ENCODE assay signal across 21 mouse cellular contexts in the genomic region with DNA sequence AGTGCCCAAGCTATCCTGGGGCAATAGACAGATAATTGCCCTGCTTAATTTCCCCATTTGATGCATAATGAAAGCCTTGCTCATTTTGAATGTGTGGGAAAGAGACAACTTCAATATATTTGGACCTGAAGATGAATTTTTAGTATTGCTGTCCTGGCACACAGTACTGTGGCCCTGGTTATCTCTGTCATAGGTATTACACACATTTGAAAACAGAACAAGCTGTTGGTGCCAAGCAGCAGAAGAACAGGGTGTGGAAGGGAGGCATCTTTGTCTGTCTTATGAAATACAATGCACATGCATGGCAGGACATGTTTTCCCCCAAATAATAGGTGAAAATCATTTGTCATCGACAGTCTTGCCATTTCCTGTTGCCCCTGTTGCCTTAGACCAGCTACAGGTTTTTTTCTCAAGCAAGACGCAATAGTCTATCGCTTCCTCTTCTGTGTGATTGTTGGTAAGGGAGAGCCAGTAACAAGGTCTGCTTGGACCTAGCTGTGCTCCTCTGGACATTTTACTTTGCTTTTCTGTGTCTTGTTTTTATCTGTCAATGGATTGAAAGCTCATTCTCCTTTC.
DNase-seq lines count a peak whose midpoint lies in the region; ATAC-seq and TF ChIP-seq lines count a peak whose summit lies in the region.
"Had no signal": no experiment of that assay in that cellular context is flagged by ENCODE, and none has a peak within 500 bp of the region (broad histone marks: within the 10 kb centered on the region; RNA-seq: fewer than 3 reads in every experiment).

No protein-coding gene starts in this region.

- peaks cover 30% of the 10 kb centered on the region for H3K4me1 ChIP-seq in embryonic facial prominence, embryonic 15.5 days
- H3K4me1 ChIP-seq in embryonic facial prominence, embryonic 10.5 days = peaks cover 27% of the 10 kb centered on the region
- H3K4me1 ChIP-seq in liver, adult 2 months (ENCODE audit: control insufficient read depth, insufficient read depth, low read length) = peaks cover 14% of the 10 kb centered on the region
- H3K4me1 ChIP-seq in liver, embryonic 14.5 days (replicated peaks; ENCODE audit: control insufficient read depth in 2 of 2, insufficient read depth in 2 of 2, low read length in 1 of 2) = peaks cover 43 to 44% of the 10 kb centered on the region in 2 experiments

- no peak overlapping the region for H3K9ac ChIP-seq in embryonic facial prominence, embryonic 15.5 days
- H3K9ac ChIP-seq in liver, adult 2 months (ENCODE audit: low read depth, low read length) = no peak overlapping the region
- H3K9ac ChIP-seq in liver, embryonic 14.5 days (replicated peaks) = peak overlapping the region; percentile 27; the same call in 1 of the 2 replicates
- H3K9ac ChIP-seq: heart, embryonic 12.5 days; hindbrain, embryonic 12.5 days; midbrain, embryonic 12.5 days; stomach, embryonic 15.5 days had no signal

- TF ChIP-seq EP300 in liver, embryonic 14.5 days (IDR thresholded peaks at IDR 0.05; ENCODE audit: low read depth) = no peak

- H3K27ac ChIP-seq in embryonic facial prominence, embryonic 15.5 days (replicated peaks) = peak overlapping the region; percentile 60; the same call in 1 of the 2 replicates
- no peak overlapping the region for H3K27ac ChIP-seq in embryonic facial prominence, embryonic 10.5 days (replicated peaks)
- no peak overlapping the region for H3K27ac ChIP-seq in liver, adult 2 months (replicated peaks; ENCODE audit: insufficient read depth, low read depth, low read length)
- H3K27ac ChIP-seq in liver, embryonic 14.5 days = peak overlapping the region; percentile 98
- H3K27ac ChIP-seq in left cerebral cortex, adult 2 months = no peak overlapping the region
- H3K27ac ChIP-seq: hindbrain, embryonic 12.5 days; midbrain, embryonic 12.5 days had no signal

- DNase-seq in embryonic facial prominence, embryonic 10.5 days (ENCODE audit: low spot score) = no peak
- peak; percentile 56 for DNase-seq in liver, adult 2 months (ENCODE audit: extremely low read depth, low read depth, low spot score)
- DNase-seq in liver = no peak
- no peak for DNase-seq in liver, embryonic 14.5 days (ENCODE audit: low read depth in 3 of 3, low spot score in 3 of 3)
- DNase-seq in cerebellum, postnatal 14 days = no peak
- no peak for DNase-seq in left cerebral cortex, adult 2 months (ENCODE audit: extremely low spot score in 1 of 2, low spot score in 2 of 2)
- DNase-seq: cerebellum, adult 2 months; cerebellum, postnatal 36 days; embryo, embryonic 11 days; kidney, adult 11 months; layer of hippocampus, postnatal 36 days; thymus, adult 18-20 months; thymus, postnatal 36 days had no signal

- no peaks in the 10 kb centered on the region for H3K27me3 ChIP-seq in embryonic facial prominence, embryonic 15.5 days
- no peaks in the 10 kb centered on the region for H3K27me3 ChIP-seq in embryonic facial prominence, embryonic 10.5 days (replicated peaks; ENCODE audit: low read depth, poor library complexity, severe bottlenecking)
- no peaks in the 10 kb centered on the region for H3K27me3 ChIP-seq in liver, adult 2 months (ENCODE audit: control insufficient read depth, insufficient read depth, low read length)
- H3K27me3 ChIP-seq in liver, embryonic 14.5 days (ENCODE audit: control insufficient read depth, insufficient read depth, low read length) = no peaks in the 10 kb centered on the region
- H3K27me3 ChIP-seq: heart, embryonic 12.5 days; hindbrain, embryonic 12.5 days; stomach, embryonic 15.5 days had no signal

- no peak overlapping the region for H3K4me3 ChIP-seq in embryonic facial prominence, embryonic 15.5 days (replicated peaks)
- H3K4me3 ChIP-seq in embryonic facial prominence, embryonic 10.5 days = no peak overlapping the region
- H3K4me3 ChIP-seq in liver, adult 2 months (ENCODE audit: insufficient read depth, low read depth, low read length) = no peak overlapping the region
- H3K4me3 ChIP-seq in liver, embryonic 14.5 days (ENCODE audit: insufficient read depth in 1 of 2, low read depth in 2 of 2, low read length in 2 of 2) = no peak overlapping the region
- H3K4me3 ChIP-seq in left cerebral cortex, adult 2 months = no peak overlapping the region
- H3K4me3 ChIP-seq: heart, embryonic 12.5 days; hindbrain, embryonic 12.5 days; midbrain, embryonic 12.5 days; stomach, embryonic 15.5 days had no signal

- WGBS in embryonic facial prominence, embryonic 15.5 days = 72% methylated on average over 3 of the region's 3 CpGs
- 91% methylated on average over 3 of the region's 3 CpGs for WGBS in embryonic facial prominence, embryonic 10.5 days
- 82% methylated on average over 3 of the region's 3 CpGs for WGBS in liver, adult 2 months
- WGBS in liver, embryonic 14.5 days (ENCODE audit: insufficient replicate concordance) = 39% methylated on average over 3 of the region's 3 CpGs

- H3K79me2 ChIP-seq in liver, adult 2 months (ENCODE audit: control insufficient read depth, insufficient read depth, low read length) = no peaks in the 10 kb centered on the region

- TF ChIP-seq POLR2A in liver, adult 2 months (IDR thresholded peaks at IDR 0.05; ENCODE audit: extremely low read depth, insufficient read depth, low read length) = no peak

- H3K36me3 ChIP-seq in embryonic facial prominence, embryonic 15.5 days = no peaks in the 10 kb centered on the region
- no peaks in the 10 kb centered on the region for H3K36me3 ChIP-seq in embryonic facial prominence, embryonic 10.5 days (replicated peaks)
- no peaks in the 10 kb centered on the region for H3K36me3 ChIP-seq in liver, adult 2 months (ENCODE audit: control insufficient read depth, insufficient read depth, low read length)
- no peaks in the 10 kb centered on the region for H3K36me3 ChIP-seq in liver, embryonic 14.5 days (replicated peaks; ENCODE audit: control insufficient read depth, insufficient read depth, low read depth)
- H3K36me3 ChIP-seq: heart, embryonic 12.5 days; hindbrain, embryonic 12.5 days; midbrain, embryonic 12.5 days; stomach, embryonic 15.5 days had no signal

- H3K4me2 ChIP-seq in embryonic facial prominence, embryonic 15.5 days (replicated peaks) = no peak overlapping the region
- H3K4me2 ChIP-seq in liver, embryonic 14.5 days (ENCODE audit: low read depth) = no peak overlapping the region; the same call in 1 of the 2 replicates
- H3K4me2 ChIP-seq: heart, embryonic 12.5 days; hindbrain, embryonic 12.5 days; midbrain, embryonic 12.5 days; stomach, embryonic 15.5 days had no signal

- no peak for TF ChIP-seq CTCF in liver, adult 2 months (IDR thresholded peaks at IDR 0.05; ENCODE audit: low read depth, low read length)
- no peak for TF ChIP-seq CTCF in liver, embryonic 14.5 days (IDR thresholded peaks at IDR 0.05; ENCODE audit: low read depth)
- TF ChIP-seq CTCF in left cerebral cortex, adult 2 months (IDR thresholded peaks at IDR 0.05) = no peak

- ATAC-seq in embryonic facial prominence, embryonic 15.5 days (ENCODE audit: insufficient number of reproducible peaks, low FRiP score, low TSS enrichment, low read depth) = no peak
- ATAC-seq in liver, embryonic 14.5 days (ENCODE audit: insufficient read depth) = no peak
- ATAC-seq in monocyte, adult 5-6 weeks (replicated peaks; ENCODE audit: insufficient number of reproducible peaks, low FRiP score, low TSS enrichment, poor library complexity, severe bottlenecking) = 0 out of 2 replicates have a peak, but pooled peaks have one; percentile 10
- ATAC-seq: forebrain, embryonic 16.5 days; lung, postnatal 0 days had no signal

- no peaks in the 10 kb centered on the region for H3K9me3 ChIP-seq in embryonic facial prominence, embryonic 15.5 days (replicated peaks)
- no peaks in the 10 kb centered on the region for H3K9me3 ChIP-seq in embryonic facial prominence, embryonic 10.5 days
- H3K9me3 ChIP-seq in liver, embryonic 14.5 days (ENCODE audit: control insufficient read depth, low read length) = no peaks in the 10 kb centered on the region
- H3K9me3 ChIP-seq: heart, embryonic 12.5 days; hindbrain, embryonic 12.5 days; midbrain, embryonic 12.5 days; stomach, embryonic 15.5 days had no signal

- intact Hi-C loops in left cerebral cortex, adult 2 months (cut with DNase I) = no loop called here

Comparison
In these comparisons a context has a peak if more than half of its experiments do, and no peak if none do; other contexts are left out.
1. H3K27ac ChIP-seq: peak in embryonic facial prominence, embryonic 15.5 days (single experiment) and liver, embryonic 14.5 days (single experiment); none in embryonic facial prominence, embryonic 10.5 days (single experiment), liver, adult 2 months (single experiment) and left cerebral cortex, adult 2 months (single experiment).